Mouse (Mus musculus): ENCODE measurements around the gene Ppp1ca.

The Ppp1ca gene

GRCm38 (mm10) chr19:4211891-4212588, 20.2 kb downstream of the Ppp1ca start:
- no peak for DNase-seq (ENCODE audit: low spot score in 2 of 2)

DNA sequence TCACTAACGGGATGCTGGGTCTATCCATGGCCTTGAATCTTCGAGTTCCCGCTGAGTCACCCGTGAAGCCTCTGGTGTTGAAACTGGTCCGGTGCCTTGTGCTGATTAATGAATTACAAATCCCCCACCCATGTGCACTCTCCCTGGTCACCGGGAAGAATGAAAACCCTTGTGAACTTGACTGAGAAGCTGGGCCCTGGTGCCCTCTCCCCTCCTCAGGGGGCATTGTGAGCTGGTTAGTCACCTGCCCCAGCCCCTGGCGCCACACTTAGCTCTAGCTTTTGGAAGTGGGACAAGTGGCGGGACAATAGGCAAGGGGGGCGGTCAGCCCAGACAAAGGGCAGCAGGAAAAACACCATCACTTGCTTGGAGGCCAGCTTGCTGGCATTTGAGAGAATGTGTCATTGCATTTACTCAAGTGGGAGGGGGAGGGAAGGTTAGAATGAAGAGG, 21.7 kb downstream of the Ppp1ca start:
- no peak for DNase-seq (ENCODE audit: low spot score in 2 of 2)

GRCm38 (mm10) chr19:4214071-4214770, 22.4 kb downstream of the Ppp1ca start, which contains the start of the genes Clcf1 and AC109138.7:
TSS of gene Clcf1 (plus strand) at chr19:4214238.
TSS of gene AC109138.7 (plus strand) at chr19:4214357.
- DNase-seq (ENCODE audit: low spot score in 2 of 2), result no peak

- DNase-seq (ENCODE audit: low spot score in 2 of 2), result no peak
Measured at GRCm38 (mm10) chr19:4214771-4215450, 23.0 kb downstream of the Ppp1ca start.

DNA sequence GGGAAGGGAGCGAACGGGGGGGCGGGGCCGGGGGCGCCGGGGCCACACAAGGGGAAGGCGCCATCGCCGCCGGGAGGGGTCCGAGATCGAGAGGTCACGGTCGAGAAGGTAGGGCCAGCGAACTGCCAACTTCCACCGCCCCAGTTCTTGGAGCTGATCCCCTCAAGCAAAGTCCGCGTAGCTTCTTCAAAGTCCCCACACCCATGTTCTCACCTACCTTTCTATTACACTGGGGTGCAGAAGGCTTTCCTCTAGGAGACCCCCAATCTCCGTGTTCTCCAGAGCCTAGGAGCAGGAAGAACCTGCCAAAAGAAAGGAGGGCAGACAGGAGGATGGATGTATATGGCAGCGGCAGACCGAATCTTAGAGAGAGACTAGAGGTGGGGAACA, 23.6 kb downstream of the Ppp1ca start:
- no peak for DNase-seq (ENCODE audit: low spot score in 2 of 2)

- DNase-seq (ENCODE audit: low spot score in 2 of 2), result no peak
Measured at GRCm38 (mm10) chr19:4216041-4216685, 24.3 kb downstream of the Ppp1ca start.

DNA sequence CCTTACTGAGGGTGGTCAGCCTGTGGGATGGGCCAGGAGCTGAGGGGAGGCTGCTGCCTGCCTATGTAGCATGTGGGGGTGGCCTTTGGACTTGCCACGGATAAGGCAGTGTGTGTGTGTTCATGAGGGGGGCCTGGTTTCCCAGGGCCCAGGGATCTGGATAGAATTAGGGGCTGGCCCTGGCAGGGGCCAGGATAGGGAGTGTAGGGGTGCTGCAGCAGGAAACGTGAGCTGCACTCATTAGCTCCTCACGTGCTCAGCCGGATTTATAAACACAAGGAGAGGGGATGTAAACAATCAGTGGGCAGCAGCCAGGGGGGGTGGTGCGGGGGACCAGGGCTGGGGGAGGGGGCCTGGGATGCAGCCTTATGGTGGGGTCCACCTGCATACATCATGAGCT, 25.3 kb downstream of the Ppp1ca start:
- DNase-seq (ENCODE audit: low spot score in 2 of 2), result no peak

DNA sequence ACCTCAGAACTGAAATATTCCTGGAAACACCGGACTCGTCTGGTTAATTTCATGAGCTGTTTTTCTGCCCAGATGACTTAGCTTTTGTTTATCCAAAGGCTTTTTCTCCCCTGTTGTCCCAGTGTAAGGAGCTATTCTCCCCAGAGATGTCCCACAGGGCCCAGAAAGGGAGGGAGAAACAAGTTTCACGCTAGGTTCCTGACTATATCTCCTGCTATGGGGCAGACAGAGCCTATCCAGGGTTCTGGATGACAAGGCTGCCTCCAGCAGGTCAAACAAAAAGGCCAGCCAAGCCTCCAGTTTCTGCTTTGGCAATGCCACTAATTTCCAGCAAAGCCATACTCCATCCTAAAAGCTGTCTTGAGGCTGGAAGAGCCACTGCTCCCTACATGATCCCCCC, 26.0 kb downstream of the Ppp1ca start:
- no peak for DNase-seq (ENCODE audit: low spot score in 2 of 2)

DNA sequence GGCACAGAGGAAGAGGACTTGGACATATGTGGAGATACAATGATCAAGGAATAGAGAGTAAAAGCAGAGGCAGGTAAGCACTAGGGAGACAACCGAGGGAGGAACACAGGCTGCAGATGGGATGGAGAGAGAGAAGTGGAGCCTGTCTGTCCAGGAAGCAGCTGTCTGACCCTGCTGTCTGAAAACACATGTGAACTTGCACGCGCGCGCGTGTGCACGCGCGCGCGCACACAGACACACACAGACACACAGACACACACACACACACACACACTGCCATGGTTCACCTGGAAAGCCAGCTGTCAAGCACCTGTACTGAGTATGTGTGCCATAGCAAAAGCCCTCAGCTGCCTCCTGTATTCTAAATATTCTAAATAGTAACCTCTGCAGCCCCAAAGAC, 26.4 kb downstream of the Ppp1ca start:
- no peak for DNase-seq (ENCODE audit: low spot score in 2 of 2)

DNA sequence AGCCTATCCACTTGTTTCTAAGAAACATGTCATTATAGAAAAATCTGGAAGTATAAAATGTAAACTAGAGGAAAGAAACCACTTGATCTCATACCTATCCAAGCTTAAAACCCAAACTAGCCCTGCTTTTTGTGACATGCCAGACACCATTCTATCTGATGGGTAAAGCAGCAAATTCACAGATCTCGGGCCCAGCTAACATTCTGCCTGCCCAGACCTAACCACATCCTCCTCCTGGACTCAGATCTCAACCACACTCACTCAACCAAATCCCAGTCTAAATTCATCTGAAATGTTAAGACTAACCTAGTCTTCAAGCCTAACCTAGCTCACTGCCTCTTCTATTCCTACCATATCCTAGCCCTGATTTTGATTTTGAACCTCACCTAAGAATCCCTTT, 26.9 kb downstream of the Ppp1ca start:
- DNase-seq (ENCODE audit: low spot score in 2 of 2), result no peak

DNA sequence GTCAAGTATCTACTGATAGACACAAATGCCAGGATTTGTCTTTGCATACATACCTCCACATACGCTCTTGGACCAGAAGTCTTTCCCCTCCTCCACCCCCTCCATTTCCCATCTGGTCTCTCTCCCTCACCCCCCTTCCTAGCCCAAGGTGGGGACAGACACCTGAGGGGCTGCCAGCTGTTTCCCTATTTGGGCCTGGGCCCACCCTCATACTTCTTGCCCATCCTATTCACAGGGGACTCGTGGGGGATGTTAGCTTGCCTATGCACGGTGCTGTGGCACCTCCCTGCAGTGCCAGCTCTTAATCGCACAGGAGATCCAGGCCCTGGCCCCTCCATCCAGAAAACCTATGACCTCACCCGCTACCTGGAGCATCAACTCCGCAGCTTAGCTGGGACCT, 28.1 kb downstream of the Ppp1ca start:
- no peak for DNase-seq (ENCODE audit: low spot score in 2 of 2)

DNA sequence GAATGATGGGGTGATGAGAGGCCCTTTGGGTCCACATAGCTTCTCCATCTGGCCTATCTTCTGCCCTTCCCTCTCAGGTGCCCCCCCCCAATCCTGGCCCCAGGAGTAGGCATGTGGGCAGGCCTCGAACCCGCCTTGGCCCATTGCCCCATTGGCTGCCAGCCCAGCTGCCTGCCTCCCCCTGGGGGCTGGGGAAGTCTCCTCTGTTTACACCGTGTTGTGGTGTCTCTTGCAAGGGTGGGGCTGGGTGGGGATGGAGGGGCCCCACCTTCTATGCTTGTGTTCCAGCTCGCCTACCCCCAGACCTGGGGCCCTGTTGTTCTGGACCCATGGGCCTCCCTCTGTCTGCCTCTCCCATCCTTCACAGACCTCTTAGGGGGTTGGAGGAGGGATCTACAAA, 28.6 kb downstream of the Ppp1ca start:
- DNase-seq (ENCODE audit: low spot score in 2 of 2), result no peak

- peak in 1 of 2 experiments; percentile 28 for DNase-seq (ENCODE audit: low spot score in 2 of 2)
Measured at GRCm38 (mm10) chr19:4220957-4221743, 29.3 kb downstream of the Ppp1ca start.

DNA sequence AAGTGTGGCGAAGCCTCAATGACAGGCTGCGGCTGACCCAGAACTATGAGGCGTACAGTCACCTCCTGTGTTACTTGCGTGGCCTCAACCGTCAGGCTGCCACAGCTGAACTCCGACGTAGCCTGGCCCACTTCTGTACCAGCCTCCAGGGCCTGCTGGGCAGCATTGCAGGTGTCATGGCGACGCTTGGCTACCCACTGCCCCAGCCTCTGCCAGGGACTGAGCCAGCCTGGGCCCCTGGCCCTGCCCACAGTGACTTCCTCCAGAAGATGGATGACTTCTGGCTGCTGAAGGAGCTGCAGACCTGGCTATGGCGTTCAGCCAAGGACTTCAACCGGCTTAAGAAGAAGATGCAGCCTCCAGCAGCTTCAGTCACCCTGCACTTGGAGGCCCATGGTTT, 30.3 kb downstream of the Ppp1ca start:
- DNase-seq (ENCODE audit: low spot score in 2 of 2), result no peak

DNA sequence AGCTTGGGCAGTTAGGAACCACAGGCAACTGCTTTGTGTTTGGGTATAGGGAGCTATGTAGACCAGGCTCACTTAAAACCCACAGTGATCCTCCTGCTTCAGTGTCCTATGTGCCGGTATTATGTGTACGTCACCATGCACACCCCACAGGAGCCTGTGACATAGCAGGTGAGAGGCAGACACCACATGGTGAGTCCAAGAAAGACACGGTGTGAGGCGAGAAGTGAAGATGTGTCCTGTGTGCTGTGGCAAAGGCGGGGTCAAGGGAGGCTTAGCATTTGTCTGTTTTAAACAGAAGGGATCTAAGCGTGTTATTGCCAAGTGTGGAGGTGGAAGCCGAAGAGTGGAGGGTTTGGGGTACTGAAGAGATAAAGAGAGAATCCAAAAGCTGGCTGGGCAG, 34.9 kb downstream of the Ppp1ca start:
- DNase-seq (ENCODE audit: low spot score in 2 of 2), result no peak

DNA sequence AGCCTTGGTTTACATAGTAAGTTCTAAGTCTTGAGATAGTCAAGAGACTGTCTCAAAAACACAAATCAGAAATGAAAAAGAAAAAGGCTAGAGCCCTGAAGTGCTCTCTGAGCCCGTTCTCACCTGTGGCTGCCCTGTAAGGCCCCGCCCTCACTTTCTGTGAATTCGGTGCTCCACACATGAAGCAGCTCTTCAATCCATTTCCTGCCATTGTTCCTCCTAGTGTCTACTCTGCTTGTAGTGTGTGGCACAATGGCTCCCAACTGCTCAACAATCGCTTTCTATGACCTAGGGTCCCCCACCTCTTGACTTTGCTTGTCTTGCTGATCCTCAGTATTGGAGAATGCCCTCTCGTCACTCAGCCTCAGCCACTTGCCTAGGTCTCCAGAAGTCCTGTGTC, 35.6 kb downstream of the Ppp1ca start:
- no peak for DNase-seq (ENCODE audit: low spot score in 2 of 2)

GRCm38 (mm10) chr19:4227894-4228678, 36.2 kb downstream of the Ppp1ca start:
- DNase-seq (ENCODE audit: low spot score in 2 of 2), result peak; percentile 66 to 83

DNA sequence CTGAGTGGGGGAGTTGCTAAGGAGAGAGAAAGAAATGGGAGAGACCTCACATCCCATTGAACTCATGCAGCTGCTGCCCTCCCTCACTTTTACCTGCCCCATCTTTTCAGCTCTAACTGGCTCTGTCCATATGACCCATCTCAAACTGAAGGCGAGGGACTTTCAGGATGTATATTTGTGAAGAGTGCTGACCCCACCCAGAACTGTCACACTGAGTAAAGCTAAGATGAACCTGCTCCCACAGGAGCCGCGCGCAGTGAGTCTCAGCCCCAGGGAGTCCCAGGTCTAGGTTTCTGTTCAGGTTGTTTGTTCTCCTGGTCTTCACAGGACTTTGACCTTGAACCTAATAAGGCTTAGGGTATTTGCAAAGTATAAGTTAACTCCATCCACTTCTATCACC, 37.0 kb downstream of the Ppp1ca start:
- no peak for DNase-seq (ENCODE audit: low spot score in 2 of 2)

DNA sequence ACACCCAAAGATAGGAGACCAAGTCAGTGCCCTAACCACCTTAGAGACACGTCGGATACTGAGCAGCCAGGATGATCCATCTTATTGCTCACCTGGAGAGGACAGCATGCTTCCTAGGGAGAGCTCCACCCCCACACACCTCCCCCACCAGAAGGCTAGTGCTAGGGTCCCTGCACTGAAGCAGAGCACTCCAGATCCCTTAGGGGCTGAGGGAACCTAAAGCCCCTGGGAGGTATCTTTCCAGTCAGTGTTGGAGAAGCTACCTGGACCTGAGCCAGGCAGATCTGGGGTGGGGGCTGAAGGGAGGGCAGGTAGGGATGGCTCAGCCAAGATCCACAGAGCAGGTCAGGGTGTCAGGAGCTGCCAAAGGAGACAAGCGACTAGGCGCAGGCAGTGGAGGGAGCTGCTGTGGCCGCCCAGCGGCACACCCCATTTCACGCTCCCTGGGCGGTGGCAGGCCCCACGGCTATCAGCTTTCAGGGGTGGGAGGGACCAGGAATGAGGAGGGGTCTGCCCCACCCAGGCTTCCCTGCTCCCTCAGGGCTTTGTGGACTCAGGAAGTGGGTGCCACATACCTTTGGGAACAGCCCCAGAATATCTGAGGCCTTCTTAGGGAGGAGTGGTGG, 37.7 kb downstream of the Ppp1ca start:
- no peak for DNase-seq (ENCODE audit: low spot score in 2 of 2)

DNA sequence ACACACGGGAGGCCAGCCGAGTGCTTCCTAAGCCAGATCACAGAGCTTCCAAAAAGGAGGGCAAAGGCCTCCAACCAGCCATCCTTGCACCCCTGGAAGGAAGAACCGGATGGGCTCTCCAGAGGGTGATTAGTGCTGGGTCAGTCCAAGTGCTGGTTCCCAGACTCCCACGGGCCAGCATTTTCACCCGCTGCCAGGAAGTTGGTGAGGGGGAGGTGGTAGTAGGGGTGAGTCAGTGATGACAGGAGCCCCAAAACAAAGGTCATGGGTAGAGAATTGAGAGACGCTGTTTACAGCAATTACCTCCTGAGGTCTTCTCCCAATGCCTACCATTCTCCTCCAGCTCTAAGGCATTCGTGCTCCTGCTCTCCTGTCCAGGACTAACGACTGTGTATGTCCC, 38.5 kb downstream of the Ppp1ca start:
- DNase-seq (ENCODE audit: low spot score in 2 of 2), result peak; percentile 31 to 45

Data from heart, adult 9 months (tissue).